Mouse (Mus musculus): ENCODE data around the gene Gm8251.

GRCm38 (mm10) chr1:44027651-44028050 is 34.1 kb downstream of the Gm8251 start:
- no peak for TF ChIP-seq ELF1 (IDR thresholded peaks at IDR 0.05; ENCODE audit: low read depth, low read length)
- no peak for TF ChIP-seq NELFE (IDR thresholded peaks at IDR 0.05; ENCODE audit: low read depth, low read length)
- TF ChIP-seq EP300 (IDR thresholded peaks at IDR 0.05; ENCODE audit: low read length) = no peak
- no peak for TF ChIP-seq POLR2A (IDR thresholded peaks at IDR 0.05; ENCODE audit: low read depth, low read length)
- no peak for TF ChIP-seq CTCF (conservative IDR thresholded peaks at IDR 0.05 in 1 of 2, IDR thresholded peaks at IDR 0.05 in 1 of 2; ENCODE audit: low read depth in 2 of 2, low read length in 2 of 2)
- no peak for TF ChIP-seq CHD2 (IDR thresholded peaks at IDR 0.05; ENCODE audit: low read length)
- no peak for TF ChIP-seq ZKSCAN1 (IDR thresholded peaks at IDR 0.05; ENCODE audit: borderline replicate concordance, low read depth, low read length)

Data from CH12.LX (cell line).